Mouse (Mus musculus): Measurements from ENCODE around the gene Olfr960. TPM values are rescaled to one million over a fixed set of nuclear protein-coding genes. Genes with fewer than 3 reads are reported as not detected.

The Olfr960 gene
- total RNA-seq, 1 experiment from 2014 or later, result not detected

Other genes starting within 250 kb of the Olfr960 start
- 0.87 TPM in 1 of 2 replicates, not detected in the other for gene Olfr951, start 234.0 kb upstream of the Olfr960 start, total RNA-seq (2017)
- not detected in 2 replicates for gene Olfr952, start 194.2 kb upstream of the Olfr960 start, total RNA-seq (2017)
- gene Olfr954, start 164.7 kb upstream of the Olfr960 start, total RNA-seq (2017), result not detected in 2 replicates
- gene Olfr955, start 149.4 kb upstream of the Olfr960 start, total RNA-seq (2017), result not detected in 2 replicates
- not detected in 2 replicates for gene Olfr44, start 127.4 kb upstream of the Olfr960 start, total RNA-seq (2017)
- not detected in 2 replicates for gene Olfr957, start 105.6 kb upstream of the Olfr960 start, total RNA-seq (2017)
- not detected in 2 replicates for gene Olfr958, start 67.3 kb upstream of the Olfr960 start, total RNA-seq (2017)
- gene Olfr959, start 45.8 kb upstream of the Olfr960 start, total RNA-seq (2017), result not detected in 2 replicates
- gene AW551984, start 17.0 kb upstream of the Olfr960 start, total RNA-seq (2017), result not detected in 2 replicates
- gene Olfr148, start 10.7 kb upstream of the Olfr960 start, total RNA-seq (2017), result not detected in 2 replicates
- not detected in 2 replicates for gene Olfr961, start 23.7 kb downstream of the Olfr960 start, total RNA-seq (2017)
- not detected in 2 replicates for gene Olfr963, start 45.8 kb downstream of the Olfr960 start, total RNA-seq (2017)
- not detected in 2 replicates for gene Olfr149, start 85.7 kb downstream of the Olfr960 start, total RNA-seq (2017)
- gene Olfr965, start 90.0 kb downstream of the Olfr960 start, total RNA-seq (2017), result not detected in 2 replicates
- gene Olfr150, start 109.6 kb downstream of the Olfr960 start, total RNA-seq (2017), result not detected in 2 replicates
- not detected in 2 replicates for gene Olfr967, start 124.9 kb downstream of the Olfr960 start, total RNA-seq (2017)
- not detected in 2 replicates for gene Olfr968, start 161.9 kb downstream of the Olfr960 start, total RNA-seq (2017)
- not detected in 2 replicates for gene Olfr969, start 169.6 kb downstream of the Olfr960 start, total RNA-seq (2017)
- gene Olfr970, start 187.5 kb downstream of the Olfr960 start, total RNA-seq (2017), result not detected in 2 replicates
- not detected in 2 replicates for gene Olfr971, start 215.5 kb downstream of the Olfr960 start, total RNA-seq (2017)
- gene Olfr972, start 245.0 kb downstream of the Olfr960 start, total RNA-seq (2017), result not detected in 2 replicates

All from common myeloid progenitor, adult 5-6 weeks (primary cell).